Mouse (Mus musculus): ENCODE data around the gene 6330403K07Rik.

The 6330403K07Rik gene

DNA sequence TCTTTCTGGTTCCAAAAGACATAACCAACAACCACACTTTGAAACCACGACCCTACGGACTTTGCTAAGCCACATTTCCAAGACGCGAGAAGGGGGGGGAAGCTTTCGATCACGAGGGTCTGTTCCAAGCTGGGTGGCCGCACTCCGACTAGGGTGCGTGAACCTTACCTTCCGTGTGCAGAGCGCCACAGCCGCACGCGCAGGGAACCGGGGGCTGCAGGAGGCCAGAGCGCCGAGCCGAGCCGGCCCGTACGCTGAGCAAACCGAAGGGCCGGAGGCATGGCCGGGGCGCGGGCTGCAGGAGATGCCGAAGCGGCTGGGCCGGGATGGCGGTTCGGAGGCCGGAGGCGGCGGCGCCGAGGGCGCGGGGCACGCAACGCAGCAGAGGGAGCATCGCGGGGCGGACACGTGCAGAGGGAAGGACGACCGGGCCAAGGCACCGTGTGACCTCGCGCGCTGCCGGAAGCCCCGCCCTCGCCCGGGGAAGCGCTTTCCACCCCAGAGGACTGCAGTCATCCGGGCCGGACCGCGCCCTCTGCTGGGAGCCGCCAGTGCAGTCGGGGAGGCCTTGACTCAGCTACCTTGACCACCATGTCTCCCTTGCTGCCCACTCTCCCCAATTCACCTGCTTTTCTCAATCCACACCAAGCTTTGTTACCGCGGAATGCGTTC is 50.6 kb downstream of the 6330403K07Rik start, which contains the start of gene C1qbp:
C1qbp (minus strand) TSS at position 470 of the 672 bp plus-strand sequence.
- DNase-seq (ENCODE audit: low spot score in 2 of 2), result peak; percentile 90 to 92

DNA sequence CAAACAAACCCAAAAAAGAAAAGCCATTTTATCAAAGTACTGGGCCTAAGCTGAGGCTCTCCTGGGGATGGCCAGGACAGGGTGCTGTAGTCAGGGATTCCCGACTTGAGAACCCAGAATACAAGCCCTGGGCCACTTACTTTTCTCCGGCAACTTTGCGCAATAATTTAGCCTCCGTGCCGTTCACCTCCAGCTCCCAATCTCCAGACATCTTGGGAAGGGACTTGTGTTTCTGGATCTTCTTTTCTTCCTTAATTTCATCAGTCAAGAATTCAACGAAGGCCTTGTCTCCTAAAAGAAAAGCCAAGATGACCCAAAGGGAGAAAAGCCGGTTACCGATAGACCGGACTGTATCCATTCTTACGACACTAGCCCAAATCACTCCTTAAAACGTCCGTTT is 51.3 kb downstream of the 6330403K07Rik start:
- DNase-seq (ENCODE audit: low spot score in 2 of 2), result no peak
